Mouse (Mus musculus) C2C12 (cell line): Measurements from ENCODE around the gene Arhgap15. TPM values are rescaled to one million over a fixed set of nuclear protein-coding genes. Genes with fewer than 3 reads are reported as not detected.

Experiments
- H3K27me3 ChIP-seq: one replicate; pipeline ENCODE4 v1.6.1; 2011; ENCODE audit not compliant: control insufficient read depth, insufficient read depth, insufficient read length
- H3K36me3 ChIP-seq: one replicate; pipeline ENCODE4 v1.6.1; 2011; ENCODE audit not compliant: control insufficient read depth, insufficient read depth
- H3K4me3 ChIP-seq: one replicate; pipeline ENCODE4 v1.5.1; 2011; ENCODE audit warnings: mild to moderate bottlenecking, control low read depth; ENCODE audit not compliant: poor library complexity, insufficient read depth, severe bottlenecking
- H3K79me2 ChIP-seq: one replicate; pipeline ENCODE4 v1.6.1; 2011; ENCODE audit not compliant: control insufficient read depth, insufficient read depth
- H3K79me3 ChIP-seq: one replicate; pipeline ENCODE4 v1.6.1; 2011; ENCODE audit warnings: low read depth, control low read depth
- H3ac ChIP-seq: one replicate; pipeline ENCODE3; 2011; ENCODE audit warnings: low read depth; ENCODE audit not compliant: control insufficient read depth, insufficient read length
- CEBPB ChIP-seq: IDR thresholded peaks from one replicate; pipeline ENCODE4 v1.6.1; 2011; ENCODE audit warnings: low read depth, mild to moderate bottlenecking, control low read depth, moderate library complexity
- CTCF ChIP-seq: IDR thresholded peaks from one replicate; pipeline ENCODE4 v1.5.1; 2011; ENCODE audit not compliant: control insufficient read depth, insufficient read depth, insufficient read length
- FOSL1 ChIP-seq: IDR thresholded peaks from one replicate; pipeline ENCODE4 v1.8.0; 2011; ENCODE audit warnings: mild to moderate bottlenecking, low read length; ENCODE audit not compliant: poor library complexity, insufficient read depth, severe bottlenecking
- MAX ChIP-seq: IDR thresholded peaks from one replicate; pipeline ENCODE4 v1.6.1; 2011; ENCODE audit warnings: mild to moderate bottlenecking, control low read depth
- MYOD1 ChIP-seq: IDR thresholded peaks from one replicate; pipeline ENCODE4 v1.6.1; 2011; ENCODE audit warnings: low read depth; ENCODE audit not compliant: control insufficient read depth, insufficient read length
- MYOG ChIP-seq: IDR thresholded peaks from one replicate; pipeline ENCODE4 v1.6.1; 2011; ENCODE audit not compliant: control insufficient read depth, insufficient read length; ENCODE audit errors: extremely low read depth
- USF1 ChIP-seq: IDR thresholded peaks from one replicate; pipeline ENCODE4 v1.6.1; 2011; ENCODE audit warnings: low read depth, mild to moderate bottlenecking, control low read depth, moderate library complexity
- polyA plus RNA-seq: library from polyadenylated mRNA; unstranded; fragments of >200 nt; fragmentation: generic; extraction: Trizol; gene quantifications from one replicate; pipeline ENCODE4 v1.2.1, GENCODE M21; 2012; ENCODE audit warnings: missing spikeins

Gene Arhgap15
- polyA plus RNA-seq, 1 experiment, result not detected

DNA sequence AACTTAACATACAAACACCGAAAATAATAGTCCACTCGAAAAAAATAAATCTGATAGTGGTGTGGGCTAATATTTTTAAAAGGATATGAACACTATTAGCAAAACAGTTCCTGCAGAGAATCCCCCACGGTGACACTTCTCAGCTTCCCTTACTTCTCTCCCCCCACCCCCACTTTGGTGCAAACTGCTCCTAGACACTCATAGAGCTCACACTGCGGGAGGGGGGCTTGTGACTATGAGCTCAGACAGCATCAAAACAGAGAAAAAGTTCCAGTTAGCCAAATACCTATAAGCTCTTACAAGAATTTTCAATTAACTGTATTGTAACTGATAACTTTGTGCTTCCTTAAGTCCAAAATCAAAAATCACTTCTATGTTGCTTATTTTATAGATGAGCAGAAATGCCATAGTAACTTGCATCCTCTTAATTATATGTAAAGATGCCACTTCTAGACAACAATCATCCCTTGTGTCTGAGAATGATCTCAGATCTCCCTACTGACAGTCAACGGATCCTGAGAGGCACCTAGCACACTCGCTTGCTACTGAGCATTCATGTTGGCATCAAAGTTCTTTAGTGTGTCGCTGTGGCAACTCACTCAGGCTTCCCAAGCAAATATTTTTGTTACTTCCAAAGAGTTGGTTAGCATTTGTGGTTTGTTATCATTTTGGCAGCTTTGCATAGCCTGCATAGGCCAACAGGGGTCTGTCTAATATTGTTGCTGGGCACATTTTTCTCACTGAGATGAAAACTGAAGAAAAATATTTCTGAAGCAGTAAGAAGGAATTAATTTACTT is 493.2 kb downstream of the Arhgap15 start:
- H3K4me3 ChIP-seq, result no peak overlapping the region
- no peaks in the 10 kb centered on the region for H3K79me3 ChIP-seq
- no peaks in the 10 kb centered on the region for H3K36me3 ChIP-seq
- no peak overlapping the region for H3ac ChIP-seq
- H3K27me3 ChIP-seq, result no peaks in the 10 kb centered on the region
- TF ChIP-seq MAX, result no peak
- no peak for TF ChIP-seq USF1
- no peak for TF ChIP-seq CTCF
- no peak for TF ChIP-seq MYOD1
- no peak for TF ChIP-seq MYOG
- no peak for TF ChIP-seq FOSL1
- TF ChIP-seq CEBPB, result no peak
- no peaks in the 10 kb centered on the region for H3K79me2 ChIP-seq

DNA sequence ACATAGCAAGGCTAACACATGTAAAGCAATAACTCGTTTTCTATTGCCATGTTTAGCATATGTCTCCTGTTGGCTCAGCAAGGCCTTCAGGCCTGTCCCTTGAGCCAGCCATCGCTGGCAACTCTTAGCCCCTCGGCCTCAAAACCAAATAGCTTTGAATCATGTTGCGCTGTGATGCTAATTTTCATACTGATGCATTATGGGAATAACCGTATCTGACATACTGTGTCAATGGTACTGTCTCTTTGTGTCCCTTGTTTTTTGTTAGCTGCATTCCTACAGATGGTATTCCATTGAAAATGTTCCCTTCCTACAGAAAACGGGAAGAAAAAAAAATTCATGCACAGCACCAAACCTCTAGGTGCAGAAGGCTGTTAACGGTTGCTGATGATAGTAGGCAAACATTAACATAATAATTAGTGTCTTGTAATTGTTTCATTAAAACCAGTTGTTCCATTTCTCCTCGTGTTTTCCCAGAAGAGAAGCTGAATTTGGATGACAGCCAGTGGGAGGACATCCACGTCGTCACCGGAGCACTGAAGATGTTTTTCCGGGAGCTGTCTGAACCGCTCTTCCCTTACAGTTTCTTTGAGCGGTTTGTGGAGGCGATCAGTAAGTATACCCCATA is 494.1 kb downstream of the Arhgap15 start:
- no peak for TF ChIP-seq USF1
- no peak for TF ChIP-seq FOSL1
- TF ChIP-seq MYOD1, result no peak
- no peak for TF ChIP-seq CTCF
- no peak for TF ChIP-seq MAX
- no peak for TF ChIP-seq MYOG
- no peak for TF ChIP-seq CEBPB

GRCm38 (mm10) chr2:44255343-44255742 is 506.7 kb downstream of the Arhgap15 start:
- Histone ChIP-seq H3ac (no peak overlapping the region), H3K27me3 (no peaks in the 10 kb centered on the region), H3K79me2 (no peaks in the 10 kb centered on the region), H3K4me3 (no peak overlapping the region), H3K36me3 (no peaks in the 10 kb centered on the region), H3K79me3 (no peaks in the 10 kb centered on the region)
- TF ChIP-seq MYOD1 (no peak), CTCF (no peak), USF1 (no peak), MYOG (no peak)

More for the DNA sequence above, 494.1 kb downstream of the Arhgap15 start:
- no peaks in the 10 kb centered on the region for H3K79me2 ChIP-seq
- no peak overlapping the region for H3K4me3 ChIP-seq
- no peaks in the 10 kb centered on the region for H3K36me3 ChIP-seq
- H3K79me3 ChIP-seq, result no peaks in the 10 kb centered on the region
- H3ac ChIP-seq, result no peak overlapping the region
- no peaks in the 10 kb centered on the region for H3K27me3 ChIP-seq

DNA sequence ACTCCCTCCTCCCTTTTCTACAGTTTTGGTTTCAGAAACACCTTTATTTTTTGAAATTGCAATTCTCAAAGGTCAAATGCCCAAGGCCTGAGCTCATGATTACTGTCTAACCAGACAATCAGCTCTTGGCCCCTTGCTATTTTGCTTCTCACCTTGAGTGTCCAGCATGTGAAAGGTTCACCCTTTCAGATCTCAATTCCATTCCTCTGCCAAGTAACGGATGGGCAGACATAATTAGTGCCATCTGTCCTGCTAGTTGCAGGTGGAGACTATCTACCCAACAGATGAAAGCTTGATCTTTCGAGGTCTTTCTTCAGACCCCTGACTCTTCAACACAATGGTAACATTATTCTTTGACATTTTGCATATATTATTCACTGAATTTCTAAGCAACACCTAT is 509.3 kb downstream of the Arhgap15 start:
- Histone ChIP-seq H3K27me3 (no peaks in the 10 kb centered on the region), H3K79me3 (no peaks in the 10 kb centered on the region), H3K4me3 (no peak overlapping the region), H3K36me3 (no peaks in the 10 kb centered on the region), H3ac (no peak overlapping the region), H3K79me2 (no peaks in the 10 kb centered on the region)
- no peak for TF ChIP-seq USF1
- TF ChIP-seq MAX, result no peak
- no peak for TF ChIP-seq CTCF
- no peak for TF ChIP-seq MYOD1
- no peak for TF ChIP-seq MYOG
- no peak for TF ChIP-seq CEBPB
- no peak for TF ChIP-seq FOSL1

GRCm38 (mm10) chr2:44271455-44272346 is 523.1 kb downstream of the Arhgap15 start:
- Histone ChIP-seq H3K27me3 (no peaks in the 10 kb centered on the region), H3K79me2 (no peaks in the 10 kb centered on the region), H3K4me3 (no peak overlapping the region), H3K79me3 (no peaks in the 10 kb centered on the region), H3ac (no peak overlapping the region), H3K36me3 (no peaks in the 10 kb centered on the region)
- TF ChIP-seq USF1 (no peak), MAX (no peak), CTCF (no peak), MYOD1 (no peak)
